Mouse (Mus musculus) intestine, embryonic 15.5 days (tissue): ENCODE results near the gene Mmd. TPM values are rescaled to one million over a fixed set of nuclear protein-coding genes. Genes with fewer than 3 reads are reported as not detected.
A peak's percentile ranks its signal among the peaks of the same experiment; 100 is the strongest.

Experiments used
- ATAC-seq: fragments of 200-750 bp; cut with Nextera tagmentation; 2 replicates; pipeline ENCODE4 v1.8.0; 2017; ENCODE audit warnings: moderate TSS enrichment, moderate library complexity
- H3K27ac ChIP-seq: fragments of 300-500 bp; sonication (generic); 2 replicates; pipeline ENCODE4 v1.5.1; 2015; ENCODE audit warnings: mild to moderate bottlenecking, inconsistent platforms
- H3K27me3 ChIP-seq: fragments of 300-500 bp; sonication (generic); replicated peaks from 2 replicates; pipeline ENCODE4 v1.6.1; 2015; ENCODE audit warnings: inconsistent platforms
- H3K36me3 ChIP-seq: fragments of 300-500 bp; sonication (generic); 2 replicates; pipeline ENCODE4 v1.6.1; 2015; ENCODE audit warnings: inconsistent platforms
- H3K4me1 ChIP-seq: fragments of 300-500 bp; sonication (generic); replicated peaks from 2 replicates; pipeline ENCODE4 v1.6.1; 2015; ENCODE audit warnings: inconsistent platforms
- H3K4me2 ChIP-seq: fragments of 300-500 bp; sonication (generic); replicated peaks from 2 replicates; pipeline ENCODE4 v1.6.1; 2015; ENCODE audit warnings: mild to moderate bottlenecking, inconsistent platforms
- H3K4me3 ChIP-seq: fragments of 300-500 bp; sonication (generic); replicated peaks from 2 replicates; pipeline ENCODE4 v1.5.1; 2015; ENCODE audit warnings: inconsistent platforms
- H3K9ac ChIP-seq: fragments of 300-500 bp; sonication (generic); 2 replicates; pipeline ENCODE4 v1.6.1; 2015; ENCODE audit warnings: inconsistent platforms
- H3K9me3 ChIP-seq: fragments of 300-500 bp; sonication (generic); 2 replicates; pipeline ENCODE4 v1.6.1; 2016; ENCODE audit warnings: inconsistent platforms
- WGBS: fragments of 180-500 bp; shearing (Covaris S2); methylation state at CpG from one replicate; pipeline ENCODE4 v1.1.7; 2015; 5-methylcytosine and 5-hydroxymethylcytosine counted together
- polyA plus RNA-seq: library from polyadenylated mRNA; unstranded; fragments of >200 nt; fragmentation: Nextera tagmentation; extraction: Ambion mirVana; gene quantifications from 2 replicates; pipeline ENCODE4 v1.2.1, GENCODE M21; 2015

Mmd gene
- polyA plus RNA-seq, 1 experiment from 2014 or later = 52.6 TPM

DNA sequence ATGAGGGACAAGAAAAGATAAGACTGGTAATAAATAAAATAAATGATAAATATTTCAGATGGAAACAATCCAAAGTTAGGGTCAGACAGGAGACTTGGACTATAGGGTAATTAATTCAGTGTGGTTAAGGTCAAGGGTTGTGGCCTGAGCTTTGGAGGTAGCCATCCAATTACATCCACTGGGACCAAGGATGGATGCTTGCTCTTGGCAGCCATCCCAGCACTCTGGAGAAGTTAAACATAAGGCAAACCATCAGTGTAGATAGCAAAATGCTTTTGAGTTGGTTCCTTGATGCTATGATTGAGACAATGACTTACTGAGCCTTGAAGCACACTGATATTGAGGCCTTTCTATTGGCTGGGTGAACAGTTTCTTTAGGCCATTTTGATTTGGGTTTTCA is 43.5 kb downstream of the Mmd start:
- Histone ChIP-seq H3K27ac (no peak overlapping the region), H3K9me3 (no peaks in the 10 kb centered on the region), H3K9ac (no peak overlapping the region), H3K4me3 (no peak overlapping the region), H3K4me1 (no peaks in the 10 kb centered on the region), H3K36me3 (no peaks in the 10 kb centered on the region), H3K4me2 (no peak overlapping the region), H3K27me3 (no peaks in the 10 kb centered on the region)
- ATAC-seq = no peak

GRCm38 (mm10) chr11:90294622-90295021 is 45.4 kb downstream of the Mmd start:
- Histone ChIP-seq H3K27me3 (no peaks in the 10 kb centered on the region), H3K9ac (no peak overlapping the region), H3K27ac (no peak overlapping the region), H3K4me1 (no peaks in the 10 kb centered on the region), H3K4me3 (no peak overlapping the region), H3K9me3 (no peaks in the 10 kb centered on the region), H3K36me3 (no peaks in the 10 kb centered on the region), H3K4me2 (no peak overlapping the region)
- ATAC-seq = no peak
- 94% methylated on average over 2 of the region's 2 CpGs for WGBS

DNA sequence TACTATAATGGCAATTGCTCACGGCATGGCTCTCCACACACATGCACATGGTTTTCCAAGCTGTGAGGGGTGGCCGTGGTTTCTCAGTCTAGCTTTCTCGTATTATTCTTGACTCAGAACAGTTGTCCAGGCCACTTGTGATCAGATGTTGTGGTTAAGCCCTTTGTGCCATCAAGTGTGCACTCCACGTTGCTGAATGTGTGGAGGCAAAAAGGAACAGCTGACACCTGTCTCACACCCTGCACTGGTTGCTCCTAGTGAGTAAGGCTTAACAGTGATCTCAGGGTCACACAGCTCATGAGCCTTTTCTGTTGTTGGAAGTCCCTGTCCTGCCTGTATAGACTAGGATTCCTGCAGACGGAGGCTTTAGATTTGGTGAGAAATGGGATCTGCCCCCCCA is 56.8 kb downstream of the Mmd start:
- ATAC-seq = no peak
- H3K9ac ChIP-seq = no peak overlapping the region
- H3K27me3 ChIP-seq = no peaks in the 10 kb centered on the region
- 87% methylated on average over 5 of the region's 5 CpGs for WGBS
- no peak overlapping the region for H3K4me2 ChIP-seq
- H3K9me3 ChIP-seq = no peaks in the 10 kb centered on the region
- no peak overlapping the region for H3K27ac ChIP-seq
- no peak overlapping the region for H3K4me3 ChIP-seq
- no peaks in the 10 kb centered on the region for H3K36me3 ChIP-seq
- no peaks in the 10 kb centered on the region for H3K4me1 ChIP-seq

DNA sequence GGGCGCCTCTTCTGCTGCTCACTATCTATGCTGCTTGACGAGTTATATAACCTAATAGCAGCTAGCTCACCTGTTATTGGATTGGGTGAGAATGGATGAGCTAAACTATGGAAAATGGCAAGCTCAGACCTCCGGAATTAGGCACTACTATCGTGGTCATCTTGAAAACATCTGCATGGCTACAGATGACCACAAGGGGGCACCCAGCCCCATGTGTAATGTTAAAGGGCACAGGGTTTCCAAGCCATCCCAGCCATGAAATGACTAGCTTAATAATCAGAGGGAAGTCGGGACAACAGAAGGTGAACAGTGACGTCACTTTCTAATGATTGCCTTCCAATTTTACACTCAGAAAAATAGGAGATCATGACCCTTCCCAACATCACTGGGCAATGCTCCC is 57.7 kb downstream of the Mmd start:
- H3K9ac ChIP-seq = no peak overlapping the region
- H3K9me3 ChIP-seq = no peaks in the 10 kb centered on the region
- no peak overlapping the region for H3K27ac ChIP-seq
- no peak overlapping the region for H3K4me3 ChIP-seq
- no peaks in the 10 kb centered on the region for H3K36me3 ChIP-seq
- WGBS = 51% methylated on average over 6 of the region's 6 CpGs
- no peaks in the 10 kb centered on the region for H3K4me1 ChIP-seq
- H3K27me3 ChIP-seq = no peaks in the 10 kb centered on the region
- 0 out of 2 replicates have a peak, but pooled peaks have one; percentile 25 for ATAC-seq
- no peak overlapping the region for H3K4me2 ChIP-seq

- ATAC-seq = no peak
- Histone ChIP-seq H3K4me1 (no peaks in the 10 kb centered on the region), H3K9ac (no peak overlapping the region), H3K9me3 (no peaks in the 10 kb centered on the region), H3K4me2 (no peak overlapping the region), H3K27me3 (no peaks in the 10 kb centered on the region), H3K36me3 (no peaks in the 10 kb centered on the region), H3K27ac (no peak overlapping the region), H3K4me3 (no peak overlapping the region)
- 93% methylated on average over 3 of the region's 3 CpGs for WGBS
Observed at GRCm38 (mm10) chr11:90314606-90315005, 65.3 kb downstream of the Mmd start.

DNA sequence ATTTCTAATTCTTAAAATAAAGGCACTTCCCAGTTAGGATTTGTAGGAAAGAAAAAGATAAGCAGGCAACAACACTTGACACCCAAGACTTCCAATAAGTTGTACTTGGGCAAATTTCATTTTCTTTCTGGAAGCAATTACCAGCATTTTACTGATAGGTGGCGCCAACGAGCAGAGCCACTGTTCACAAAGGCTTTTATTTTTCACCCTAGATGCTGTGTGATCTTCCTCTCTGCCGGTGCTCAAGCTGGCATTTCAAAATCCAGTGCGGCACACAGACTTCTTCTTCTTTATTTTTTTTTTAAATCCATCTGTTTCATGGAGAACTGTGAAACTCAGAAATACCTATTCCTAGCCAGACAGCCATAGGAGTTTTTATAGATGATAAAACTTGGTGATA is 68.2 kb downstream of the Mmd start:
- Histone ChIP-seq H3K27ac (no peak overlapping the region), H3K9me3 (no peaks in the 10 kb centered on the region), H3K4me2 (no peak overlapping the region), H3K4me3 (no peak overlapping the region), H3K27me3 (no peaks in the 10 kb centered on the region), H3K4me1 (no peaks in the 10 kb centered on the region), H3K36me3 (no peaks in the 10 kb centered on the region), H3K9ac (no peak overlapping the region)
- 18% methylated on average over 4 of the region's 4 CpGs for WGBS
- no peak for ATAC-seq

DNA sequence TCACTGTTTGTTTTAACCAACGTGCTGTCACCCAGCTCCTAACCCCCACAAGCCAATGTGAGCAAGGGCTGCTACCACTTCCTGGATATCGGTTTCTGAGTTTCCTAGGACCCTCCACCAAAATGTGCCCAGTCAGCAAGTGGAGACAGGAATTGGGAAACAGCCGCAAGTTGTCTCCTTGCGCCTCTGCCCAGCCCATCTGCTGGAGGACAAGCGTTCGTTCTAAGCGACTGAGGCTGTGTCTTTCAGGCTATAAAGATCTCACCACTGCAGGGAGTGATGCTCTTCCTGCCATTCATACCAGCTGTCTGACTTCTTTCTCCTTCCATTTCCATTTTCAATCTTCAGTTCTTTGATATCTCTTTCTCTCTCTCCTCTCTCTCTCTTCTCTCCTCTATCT is 71.7 kb downstream of the Mmd start:
- Histone ChIP-seq H3K27ac (no peak overlapping the region), H3K4me3 (no peak overlapping the region), H3K4me1 (no peaks in the 10 kb centered on the region), H3K4me2 (no peak overlapping the region), H3K27me3 (no peaks in the 10 kb centered on the region), H3K9me3 (no peaks in the 10 kb centered on the region), H3K9ac (no peak overlapping the region), H3K36me3 (no peaks in the 10 kb centered on the region)
- no peak for ATAC-seq
- 64% methylated on average over 7 of the region's 7 CpGs for WGBS

DNA sequence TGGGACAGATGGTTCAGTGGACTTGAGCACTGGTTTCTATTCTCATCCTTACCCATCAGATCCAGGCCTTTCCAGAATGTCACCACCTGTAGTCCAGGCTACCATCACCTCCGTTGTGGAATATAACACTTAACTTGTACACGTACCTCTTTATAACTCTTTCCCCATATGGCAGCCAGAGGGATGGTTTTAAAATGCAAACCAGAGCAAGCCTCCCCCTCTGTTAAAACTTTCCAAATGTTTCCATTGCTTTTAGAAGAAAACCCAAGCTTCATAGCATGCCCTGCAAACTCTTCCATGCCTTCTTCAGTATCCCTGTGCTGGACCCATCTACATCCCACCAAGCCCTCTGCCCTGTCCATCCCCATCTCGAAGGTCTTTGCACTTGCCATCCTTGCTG is 75.3 kb downstream of the Mmd start:
- H3K4me1 ChIP-seq = no peaks in the 10 kb centered on the region
- H3K9ac ChIP-seq = no peak overlapping the region
- no peak overlapping the region for H3K27ac ChIP-seq
- H3K36me3 ChIP-seq = no peaks in the 10 kb centered on the region
- 80% methylated on average over 3 of the region's 3 CpGs for WGBS
- no peak overlapping the region for H3K4me2 ChIP-seq
- no peak overlapping the region for H3K4me3 ChIP-seq
- H3K9me3 ChIP-seq = no peaks in the 10 kb centered on the region
- ATAC-seq = no peak
- H3K27me3 ChIP-seq = no peaks in the 10 kb centered on the region

- WGBS = 89% methylated on average over 5 of the region's 5 CpGs
- ATAC-seq = no peak
- Histone ChIP-seq H3K9ac (no peak overlapping the region), H3K27ac (no peak overlapping the region), H3K4me1 (no peaks in the 10 kb centered on the region), H3K27me3 (no peaks in the 10 kb centered on the region), H3K4me3 (no peak overlapping the region), H3K4me2 (no peak overlapping the region), H3K36me3 (no peaks in the 10 kb centered on the region), H3K9me3 (no peaks in the 10 kb centered on the region)
Observed at GRCm38 (mm10) chr11:90326146-90326545, 76.9 kb downstream of the Mmd start.

DNA sequence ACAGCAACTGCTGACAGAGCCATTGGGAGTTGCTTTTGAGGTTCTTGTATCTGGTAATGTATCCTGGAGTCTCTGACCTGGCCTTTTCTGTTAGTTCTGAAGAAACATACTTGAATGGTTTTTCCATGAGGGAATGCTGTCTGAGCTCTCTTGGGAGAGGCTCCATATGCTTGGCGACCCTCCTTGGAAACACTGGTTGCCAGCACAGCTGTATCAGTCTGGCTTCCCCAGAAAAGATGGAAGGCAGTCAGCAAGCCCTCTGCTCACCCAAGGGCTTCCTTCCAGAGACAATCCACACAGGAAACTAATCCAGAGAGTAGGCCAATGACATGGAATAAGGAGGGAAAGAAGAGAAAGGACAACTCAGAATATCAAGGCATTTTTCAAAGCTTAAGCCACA is 77.6 kb downstream of the Mmd start:
- ATAC-seq = no peak
- H3K9ac ChIP-seq = no peak overlapping the region
- H3K4me2 ChIP-seq = no peak overlapping the region
- no peaks in the 10 kb centered on the region for H3K27me3 ChIP-seq
- H3K27ac ChIP-seq = no peak overlapping the region
- H3K4me3 ChIP-seq = no peak overlapping the region
- 54% methylated on average over 1 of the region's 1 CpGs for WGBS
- no peaks in the 10 kb centered on the region for H3K36me3 ChIP-seq
- no peaks in the 10 kb centered on the region for H3K4me1 ChIP-seq
- H3K9me3 ChIP-seq = no peaks in the 10 kb centered on the region

Other genes starting within 250 kb of the Mmd start
- 19.7 and 20.3 TPM in 2 replicates for gene Pctp, start 246.6 kb upstream of the Mmd start, polyA plus RNA-seq
- gene Tmem100, start 219.1 kb upstream of the Mmd start, polyA plus RNA-seq = 14.8 and 16.3 TPM in 2 replicates
- 9.8 and 12.3 TPM in 2 replicates for gene Gm45716, start 61.8 kb upstream of the Mmd start, polyA plus RNA-seq
- 1.3 and 1.6 TPM in 2 replicates for gene Hlf, start 141.4 kb downstream of the Mmd start, polyA plus RNA-seq